Mouse (Mus musculus) lung, adult 18-20 months (tissue): ENCODE results near the gene Pef1.

ENCODE experiments used
- DNase-seq, 2 experiments: peaks; one replicate each; pipeline ENCODE4 v3.0.0; 2022; ENCODE audit warnings: mixed read lengths in 2 of 2

Gene Pef1

GRCm38 (mm10) chr4:130101183-130101582 is 1.2 kb upstream of the Pef1 start:
- DNase-seq: peak in 1 of 2 experiments; percentile 45

GRCm38 (mm10) chr4:130103632-130104031 is 1.3 kb downstream of the Pef1 start:
- no peak for DNase-seq

- no peak for DNase-seq
Observed at GRCm38 (mm10) chr4:130104584-130104983, 2.2 kb downstream of the Pef1 start.

GRCm38 (mm10) chr4:130107065-130107443 is 4.7 kb downstream of the Pef1 start:
- DNase-seq: no peak

GRCm38 (mm10) chr4:130107444-130108131 is 5.2 kb downstream of the Pef1 start:
- DNase-seq: peak; percentile 100

GRCm38 (mm10) chr4:130108929-130109328 is 6.6 kb downstream of the Pef1 start:
- peak; percentile 83 to 85 for DNase-seq

GRCm38 (mm10) chr4:130109666-130110065 is 7.3 kb downstream of the Pef1 start:
- DNase-seq: peak in 1 of 2 experiments; percentile 45

GRCm38 (mm10) chr4:130110091-130110490 is 7.7 kb downstream of the Pef1 start:
- DNase-seq: peak; percentile 51 to 53

GRCm38 (mm10) chr4:130112299-130112698 is 9.9 kb downstream of the Pef1 start:
- DNase-seq: peak; percentile 78 to 83

GRCm38 (mm10) chr4:130112732-130113131 is 10.4 kb downstream of the Pef1 start:
- no peak for DNase-seq

GRCm38 (mm10) chr4:130120752-130121151 is 18.4 kb downstream of the Pef1 start:
- no peak for DNase-seq

GRCm38 (mm10) chr4:130121560-130121959 is 19.2 kb downstream of the Pef1 start:
- peak; percentile 54 to 76 for DNase-seq

- no peak for DNase-seq
Observed at GRCm38 (mm10) chr4:130123020-130123419, 20.7 kb downstream of the Pef1 start.

- peak; percentile 83 to 87 for DNase-seq
Observed at GRCm38 (mm10) chr4:130124110-130124509, 21.8 kb downstream of the Pef1 start.

- DNase-seq: peak; percentile 58 to 85
Observed at GRCm38 (mm10) chr4:130125164-130125563, 22.8 kb downstream of the Pef1 start.

- no peak for DNase-seq
Observed at GRCm38 (mm10) chr4:130125935-130126334, 23.6 kb downstream of the Pef1 start.

- DNase-seq: no peak
Observed at GRCm38 (mm10) chr4:130128907-130129306, 26.5 kb downstream of the Pef1 start.

- DNase-seq: no peak
Observed at GRCm38 (mm10) chr4:130130082-130130481, 27.7 kb downstream of the Pef1 start.

- no peak for DNase-seq
Observed at GRCm38 (mm10) chr4:130130641-130131350, 28.4 kb downstream of the Pef1 start.

GRCm38 (mm10) chr4:130131448-130132105 is 29.2 kb downstream of the Pef1 start:
- no peak for DNase-seq

- DNase-seq: no peak
Observed at GRCm38 (mm10) chr4:130133399-130133798, 31.0 kb downstream of the Pef1 start.

GRCm38 (mm10) chr4:130138441-130139213 is 36.3 kb downstream of the Pef1 start:
- peak; percentile 60 to 75 for DNase-seq

GRCm38 (mm10) chr4:130139214-130139492 is 36.8 kb downstream of the Pef1 start, which contains the start of gene Hcrtr1:
Hcrtr1 (minus strand) TSS chr4:130139359.
- DNase-seq: no peak
